Mouse (Mus musculus) right cerebral cortex, postnatal 36 days (tissue): ENCODE data around the gene Ppl.

Experiments used
- DNase-seq, 2 experiments: peaks; one replicate each; pipeline ENCODE4 v3.0.0; 2022; ENCODE audit warnings: low spot score in 2 of 2, mixed read lengths in 1 of 2

The Ppl gene

GRCm38 (mm10) chr16:5123476-5123875, 8.7 kb downstream of the Ppl start:
- DNase-seq: no peak

DNA sequence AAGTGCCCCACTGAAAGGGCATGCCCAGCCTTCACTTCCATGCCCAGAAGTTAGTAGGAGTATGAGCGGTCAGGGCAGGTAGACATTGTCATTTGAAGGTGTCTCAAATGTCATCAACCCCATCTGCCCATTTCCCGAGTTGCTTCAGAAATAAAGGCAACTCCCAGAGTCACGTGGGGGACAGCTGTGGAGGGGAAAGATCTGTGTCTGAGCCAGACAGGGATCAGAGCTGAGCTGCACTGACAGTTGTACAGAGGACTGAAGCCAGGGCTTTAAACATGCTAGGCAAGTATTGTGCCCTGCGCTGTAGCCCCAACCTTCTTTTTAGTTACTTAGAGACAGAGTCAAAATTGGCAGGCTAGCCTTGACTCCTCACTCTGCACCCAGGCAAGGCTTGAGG, 12.4 kb downstream of the Ppl start:
- DNase-seq: no peak

- no peak for DNase-seq
Observed at GRCm38 (mm10) chr16:5119385-5119784, 12.8 kb downstream of the Ppl start.

GRCm38 (mm10) chr16:5113582-5113981, 18.6 kb downstream of the Ppl start:
- DNase-seq: no peak

DNA sequence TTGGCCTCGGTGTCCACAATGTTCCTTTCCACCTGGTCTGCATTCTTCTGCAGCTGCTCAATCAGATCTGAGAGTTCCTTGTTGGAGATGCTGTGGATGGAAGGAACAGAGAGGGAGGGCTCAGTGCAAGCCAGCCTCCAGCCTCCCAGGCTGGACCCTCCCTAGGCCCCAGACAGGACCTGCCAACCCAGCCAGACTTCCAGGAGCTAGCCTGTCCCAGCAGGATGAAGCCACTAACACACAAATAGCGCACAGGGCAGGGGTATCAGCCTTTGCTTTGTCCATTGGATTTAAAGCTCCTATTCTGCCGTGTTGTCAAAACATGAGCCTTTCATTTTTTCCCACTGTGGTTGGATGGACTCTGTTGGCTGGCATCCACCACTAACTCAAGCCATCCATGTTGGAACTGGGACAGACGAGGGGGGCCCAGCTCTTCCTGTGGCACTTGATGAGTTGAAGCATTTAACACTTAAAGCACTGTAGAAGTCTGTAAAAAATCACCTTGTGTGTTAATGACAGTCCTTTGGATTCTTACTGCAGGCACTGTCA, 19.1 kb downstream of the Ppl start:
- DNase-seq: no peak

DNA sequence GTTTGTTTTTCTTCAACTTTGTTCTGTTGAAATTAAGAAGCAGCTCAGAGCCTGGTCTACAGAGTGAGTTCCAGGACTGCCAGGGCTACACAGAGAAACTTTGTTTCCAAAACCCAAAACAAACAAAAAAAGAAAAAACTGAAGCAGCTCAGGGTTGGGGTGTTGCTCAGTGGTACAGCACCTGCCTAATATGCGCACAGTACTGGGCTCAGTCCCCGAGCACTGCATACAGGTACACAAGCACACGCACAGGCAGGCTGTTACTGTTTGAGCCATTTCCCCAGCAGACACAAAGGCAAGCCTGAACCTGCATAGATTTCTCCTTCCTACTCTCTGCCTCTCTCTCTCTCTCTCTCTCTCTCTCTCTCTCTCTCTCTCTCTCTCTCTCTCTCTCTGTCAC, 21.2 kb downstream of the Ppl start:
- no peak for DNase-seq

GRCm38 (mm10) chr16:5109877-5110276, 22.3 kb downstream of the Ppl start:
- no peak for DNase-seq

DNA sequence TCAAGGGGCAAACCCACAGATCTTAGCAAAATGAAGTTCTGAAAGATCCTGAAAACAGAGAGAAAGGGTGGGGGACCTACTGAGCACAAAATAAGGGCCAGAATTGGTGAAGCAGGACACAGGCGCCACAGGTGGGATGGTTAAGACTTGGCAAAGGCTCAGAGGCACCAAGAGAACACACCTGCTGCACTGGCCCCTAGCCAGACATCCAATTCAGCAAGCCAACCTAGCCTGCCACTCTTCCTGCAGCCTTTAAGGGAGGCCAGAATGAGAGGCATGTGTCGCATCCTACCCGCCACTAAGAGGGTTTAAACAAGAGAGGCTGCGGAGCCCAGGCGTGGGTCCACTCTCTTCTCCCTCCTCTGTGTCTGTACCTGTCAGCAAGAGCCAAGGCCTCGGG, 31.2 kb downstream of the Ppl start:
- DNase-seq: no peak

DNA sequence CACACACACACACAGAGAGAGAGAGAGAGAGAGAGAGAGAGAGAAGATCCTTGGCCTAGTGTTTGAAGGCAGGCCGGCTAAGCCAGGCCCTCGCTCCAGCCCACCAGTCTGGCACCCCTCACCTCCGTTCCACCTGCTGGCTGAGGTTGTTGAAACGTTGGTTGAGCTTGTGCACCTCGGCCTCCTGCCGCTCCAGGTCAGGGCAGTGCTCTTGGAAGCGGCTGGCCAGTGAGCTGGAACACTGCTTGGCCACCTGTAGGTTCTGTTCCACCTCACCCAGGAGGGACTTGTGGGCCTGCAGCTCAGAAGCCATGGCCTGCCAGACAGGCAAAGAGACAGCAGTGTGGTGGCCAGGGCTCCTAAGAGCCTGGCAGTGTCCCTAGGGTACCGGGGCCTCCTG, 35.7 kb downstream of the Ppl start:
- no peak for DNase-seq

GRCm38 (mm10) chr16:5093285-5093684, 38.9 kb downstream of the Ppl start:
- no peak for DNase-seq

DNA sequence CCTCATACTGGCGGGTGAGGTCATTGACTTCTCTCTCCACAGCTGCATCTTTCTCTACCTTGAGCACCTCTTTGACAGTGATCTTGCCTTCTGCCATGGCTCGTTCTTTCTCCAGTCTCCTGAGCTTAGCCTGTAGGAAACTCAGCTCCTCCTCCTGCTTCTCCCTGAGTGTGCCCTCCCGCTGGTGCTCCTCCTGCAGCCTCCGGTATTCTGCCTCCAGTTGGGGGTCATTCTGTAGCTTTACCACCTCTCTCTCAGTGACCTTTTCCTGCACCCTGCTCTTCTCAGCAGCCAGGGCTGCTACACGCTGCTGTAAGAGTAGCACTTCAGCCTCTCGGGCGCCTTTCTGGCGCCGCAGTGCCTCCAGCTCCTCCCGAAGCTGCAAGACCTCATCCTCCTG, 43.2 kb downstream of the Ppl start:
- DNase-seq: no peak

GRCm38 (mm10) chr16:5086179-5086578, 46.0 kb downstream of the Ppl start:
- no peak for DNase-seq

- no peak for DNase-seq
Observed at GRCm38 (mm10) chr16:5085196-5085595, 47.0 kb downstream of the Ppl start.

GRCm38 (mm10) chr16:5074341-5074740, 57.9 kb downstream of the Ppl start:
- no peak for DNase-seq

GRCm38 (mm10) chr16:5071974-5072373, 60.2 kb downstream of the Ppl start:
- no peak for DNase-seq

DNA sequence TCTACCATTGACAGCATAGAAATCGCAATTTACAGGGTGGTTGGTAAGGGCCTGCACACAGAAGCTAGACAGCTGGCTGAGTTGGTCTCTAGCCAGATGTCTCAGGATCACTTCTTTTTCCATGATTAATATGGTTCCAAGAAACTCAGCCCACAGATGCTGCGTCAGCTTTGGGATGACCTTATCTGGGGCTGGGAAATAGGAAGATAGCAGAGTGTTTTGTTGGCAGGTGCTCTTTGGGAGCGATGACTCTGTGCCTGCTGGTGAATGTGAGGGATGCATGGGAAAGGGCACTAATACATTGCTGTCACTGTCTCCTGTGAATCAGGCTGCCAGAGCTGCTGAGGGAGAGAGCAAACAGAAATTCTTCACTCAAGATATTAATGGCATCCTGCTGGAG, 61.9 kb downstream of the Ppl start:
- peak in 1 of 2 experiments; percentile 39 for DNase-seq

DNA sequence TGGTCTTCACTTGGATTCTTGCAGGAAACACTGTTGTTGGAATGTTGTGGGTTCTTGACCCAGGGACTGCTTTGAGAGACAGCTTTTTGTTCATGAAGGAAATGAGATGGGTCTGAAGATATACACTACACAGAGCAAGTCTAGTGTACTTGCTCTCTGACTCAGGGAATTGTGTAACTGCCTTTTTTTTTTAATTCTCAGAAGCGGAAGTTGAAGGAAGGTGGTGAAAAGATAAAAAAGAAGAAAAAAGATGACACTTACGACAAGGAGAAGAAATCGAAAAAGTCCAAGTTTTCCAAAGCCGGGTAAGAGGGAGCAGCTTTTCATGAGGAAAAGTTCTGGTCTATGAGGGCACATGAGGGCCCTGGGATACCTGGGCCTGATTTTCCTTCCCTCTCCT, 68.7 kb downstream of the Ppl start:
- DNase-seq: no peak

DNA sequence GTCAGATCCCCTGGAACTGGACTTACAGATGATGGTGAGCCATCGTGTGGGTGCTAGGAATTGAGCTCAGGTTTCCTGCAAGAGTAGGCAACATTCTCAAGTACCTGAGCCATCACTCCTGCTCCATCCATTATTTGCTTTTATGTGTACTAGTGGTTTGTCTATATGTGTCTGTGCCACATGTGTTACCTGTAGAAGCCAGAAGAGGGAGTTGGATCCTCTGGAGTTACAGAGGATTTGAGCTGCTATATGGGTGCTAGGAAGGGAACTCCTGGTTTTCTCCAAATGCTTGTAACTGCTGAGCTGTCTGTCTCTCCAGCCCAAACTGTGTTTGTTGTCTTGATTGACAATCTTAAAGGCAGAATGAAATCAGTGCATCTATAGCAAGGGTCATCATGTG, 74.1 kb downstream of the Ppl start:
- no peak for DNase-seq

DNA sequence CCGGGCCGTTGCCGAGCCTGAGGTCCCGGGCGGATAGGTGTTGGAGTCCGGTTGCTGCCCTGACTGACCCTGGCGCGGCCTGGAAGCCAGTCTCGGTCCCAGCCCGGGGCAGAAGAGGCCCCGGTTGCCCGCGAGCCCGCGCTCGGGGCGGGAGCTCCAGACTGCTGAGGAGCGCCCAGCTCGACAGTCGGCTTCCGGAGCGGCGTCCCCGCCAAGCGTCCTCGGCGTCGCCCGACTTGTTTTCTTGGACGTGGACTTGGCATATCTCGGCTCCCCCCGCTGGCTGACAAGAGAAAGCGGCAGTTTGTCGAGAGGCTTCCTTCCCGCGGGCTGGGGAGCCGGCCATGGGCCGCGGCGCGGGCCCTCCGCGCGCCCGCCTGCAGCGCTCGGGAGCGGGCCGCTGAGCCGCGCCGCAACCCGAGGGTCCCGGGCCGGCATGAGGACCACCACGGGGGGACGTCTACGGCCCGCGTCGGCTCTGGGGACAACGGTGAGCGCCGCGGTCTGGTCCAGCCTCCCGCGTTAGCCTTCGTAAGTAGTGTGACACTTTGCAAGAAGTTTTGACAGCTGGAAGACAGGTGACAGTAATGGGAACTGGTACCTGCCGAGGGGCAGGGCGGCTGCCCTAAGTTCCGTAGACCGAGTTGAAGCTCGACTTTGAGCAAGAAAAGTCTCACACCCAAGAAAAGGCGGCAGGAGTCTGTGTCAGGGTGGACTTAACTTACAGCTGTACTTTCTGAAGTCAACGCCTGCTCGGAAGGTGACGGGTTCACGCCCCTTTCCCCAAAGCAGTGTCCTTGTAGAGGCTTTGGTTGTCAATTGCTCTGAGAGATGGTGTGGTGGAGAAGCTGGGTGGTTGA, 81.7 kb downstream of the Ppl start:
- peak; percentile 63 to 68 for DNase-seq

- DNase-seq: peak; percentile 99 to 100
Observed at GRCm38 (mm10) chr16:5049774-5050234, 82.4 kb downstream of the Ppl start, which contains the start of the genes Glyr1 and Ubn1. Gene Glyr1 (minus strand): TSS chr16:5049863. Gene Ubn1 (plus strand): TSS chr16:5050057.

DNA sequence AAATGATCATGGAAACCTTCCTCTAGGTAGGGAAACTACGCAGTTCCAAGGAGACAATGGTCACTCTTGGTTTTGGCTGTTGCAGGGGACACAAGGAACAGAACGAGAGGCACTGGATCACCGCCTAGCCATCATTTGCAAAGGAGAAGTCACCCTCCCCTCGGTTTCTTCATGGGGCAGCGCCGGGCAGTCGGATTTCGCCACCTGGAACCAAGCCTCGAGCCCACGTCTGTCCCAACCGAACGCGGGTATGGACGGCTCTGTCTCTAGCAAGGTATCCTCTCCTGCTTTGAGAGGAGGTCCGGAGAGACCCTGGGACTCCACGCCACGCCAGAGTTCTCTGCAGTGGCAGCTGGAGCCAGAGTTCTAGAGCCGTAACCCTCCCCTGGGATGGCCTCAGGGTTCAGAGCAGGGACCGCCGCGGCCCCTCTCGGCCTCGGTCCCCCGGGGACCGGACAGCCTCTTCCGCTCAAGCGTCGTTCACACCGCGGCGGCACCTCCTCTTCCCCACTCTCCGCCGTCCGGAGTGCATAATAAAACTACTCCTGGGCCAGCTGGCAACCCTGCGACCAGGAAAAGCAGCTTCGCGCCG, 82.9 kb downstream of the Ppl start:
- no peak for DNase-seq

GRCm38 (mm10) chr16:5045322-5045721, 86.9 kb downstream of the Ppl start:
- no peak for DNase-seq
